Mouse (Mus musculus) forebrain, embryonic 15.5 days (tissue): Measurements from ENCODE around the gene Cyp2d22. TPM values are rescaled to one million over a fixed set of nuclear protein-coding genes. Genes with fewer than 3 reads are reported as not detected.

Experiments used
- ATAC-seq: fragments of 200-750 bp; cut with Nextera tagmentation; replicated peaks from 2 replicates; pipeline ENCODE4 v1.8.0; 2017; ENCODE audit warnings: mild to moderate bottlenecking, moderate TSS enrichment, moderate library complexity
- H3K27ac ChIP-seq: fragments of 300-500 bp; sonication (generic); replicated peaks from 2 replicates; pipeline ENCODE4 v1.5.1; 2015; ENCODE audit warnings: mild to moderate bottlenecking, inconsistent platforms
- H3K27me3 ChIP-seq: fragments of 300-500 bp; sonication (generic); 2 replicates; pipeline ENCODE4 v1.6.1; 2015; ENCODE audit warnings: inconsistent platforms
- H3K36me3 ChIP-seq: fragments of 300-500 bp; sonication (generic); 2 replicates; pipeline ENCODE4 v1.6.1; 2015; ENCODE audit warnings: mild to moderate bottlenecking, inconsistent platforms
- H3K4me1 ChIP-seq: fragments of 300-500 bp; sonication (generic); 2 replicates; pipeline ENCODE4 v1.6.1; 2015; ENCODE audit warnings: inconsistent platforms
- H3K4me2 ChIP-seq: fragments of 300-500 bp; sonication (generic); replicated peaks from 2 replicates; pipeline ENCODE4 v1.6.1; 2015; ENCODE audit warnings: mild to moderate bottlenecking, inconsistent platforms
- H3K4me3 ChIP-seq: fragments of 300-500 bp; sonication (generic); 2 replicates; pipeline ENCODE4 v1.5.1; 2015; ENCODE audit warnings: mild to moderate bottlenecking, inconsistent platforms
- H3K9ac ChIP-seq: fragments of 300-500 bp; sonication (generic); replicated peaks from 2 replicates; pipeline ENCODE4 v1.6.1; 2015; ENCODE audit warnings: mild to moderate bottlenecking, inconsistent platforms
- H3K9me3 ChIP-seq: fragments of 300-500 bp; sonication (generic); 2 replicates; pipeline ENCODE4 v1.6.1; 2016; ENCODE audit warnings: inconsistent platforms
- WGBS: fragments of 180-500 bp; shearing (Covaris S2); methylation state at CpG from one replicate; pipeline ENCODE4 v1.1.7; 2015; ENCODE audit warnings: mixed read lengths; 5-methylcytosine and 5-hydroxymethylcytosine counted together
- microRNA-seq: library from miRNA; unstranded; fragments of <30 nt; microRNA quantifications from one replicate; pipeline ENCODE4, GENCODE M21; 2016
- polyA plus RNA-seq: library from polyadenylated mRNA; unstranded; fragments of >200 nt; fragmentation: Nextera tagmentation; extraction: Ambion mirVana; gene quantifications from 2 replicates; pipeline ENCODE4 v1.2.1, GENCODE M21; 2015

Gene Cyp2d22
- polyA plus RNA-seq, 1 experiment from 2014 or later, result 1.9 TPM

- no peak for ATAC-seq
- H3K4me1 ChIP-seq, result no peaks in the 10 kb centered on the region
- no peak overlapping the region for H3K27ac ChIP-seq
- no peaks in the 10 kb centered on the region for H3K9me3 ChIP-seq
- no peak overlapping the region for H3K4me2 ChIP-seq
- no peak overlapping the region for H3K9ac ChIP-seq
- H3K27me3 ChIP-seq, result no peaks in the 10 kb centered on the region
- no peak overlapping the region for H3K4me3 ChIP-seq
- no peaks in the 10 kb centered on the region for H3K36me3 ChIP-seq
- WGBS, result 90% methylated on average over 7 of the region's 8 CpGs
Observed at GRCm38 (mm10) chr15:82322195-82322594, 57.9 kb downstream of the Cyp2d22 start.

Small RNA genes lying within 50 kb of the gene (microRNA-seq; reads per million reads assigned to microRNA genes)
- gene Gm25990 (not detected), gene Gm27331 (not detected), gene Mir7684 (not detected)

Other genes with a start within 250 kb of the Cyp2d22 start
- 223 and 225 TPM in 2 replicates for gene Srebf2, start 233.1 kb downstream of the Cyp2d22 start, polyA plus RNA-seq
- gene Shisa8, start 167.4 kb downstream of the Cyp2d22 start, polyA plus RNA-seq, result 0.27 and 0.69 TPM in 2 replicates
- 0.11 and 0.37 TPM in 2 replicates for gene Tnfrsf13c, start 155.9 kb downstream of the Cyp2d22 start, polyA plus RNA-seq
- gene Cenpm, start 135.5 kb downstream of the Cyp2d22 start, polyA plus RNA-seq, result 38.9 and 45.6 TPM in 2 replicates
- gene 1500009C09Rik, start 127.9 kb downstream of the Cyp2d22 start, polyA plus RNA-seq, result 13.5 and 14.7 TPM in 2 replicates
- 450 and 460 TPM in 2 replicates for gene Sept3, start 105.4 kb downstream of the Cyp2d22 start, polyA plus RNA-seq
- gene Wbp2nl, start 81.3 kb downstream of the Cyp2d22 start, polyA plus RNA-seq, result 0.15 TPM in 1 of 2 replicates, not detected in the other
- 23.2 and 23.9 TPM in 2 replicates for gene Naga, start 41.3 kb downstream of the Cyp2d22 start, polyA plus RNA-seq
- gene Pheta2, start 41.3 kb downstream of the Cyp2d22 start, polyA plus RNA-seq, result 1.4 and 1.5 TPM in 2 replicates
- 292 and 313 TPM in 2 replicates for gene Smdt1, start 41.3 kb downstream of the Cyp2d22 start, polyA plus RNA-seq
- 322 and 334 TPM in 2 replicates for gene Ndufa6, start 25.9 kb downstream of the Cyp2d22 start, polyA plus RNA-seq
- gene Cyp2d11, start 13.8 kb upstream of the Cyp2d22 start, polyA plus RNA-seq, result not detected in 2 replicates
- 0.46 TPM in 1 of 2 replicates, not detected in the other for gene Cyp2d10, start 26.9 kb upstream of the Cyp2d22 start, polyA plus RNA-seq
- not detected in 2 replicates for gene Cyp2d9, start 53.2 kb upstream of the Cyp2d22 start, polyA plus RNA-seq
- gene Cyp2d12, start 174.8 kb upstream of the Cyp2d22 start, polyA plus RNA-seq, result not detected in 2 replicates
- not detected in 2 replicates for gene Cyp2d34, start 240.7 kb upstream of the Cyp2d22 start, polyA plus RNA-seq